Mouse (Mus musculus): ENCODE results near the gene Sirt3.

DNA sequence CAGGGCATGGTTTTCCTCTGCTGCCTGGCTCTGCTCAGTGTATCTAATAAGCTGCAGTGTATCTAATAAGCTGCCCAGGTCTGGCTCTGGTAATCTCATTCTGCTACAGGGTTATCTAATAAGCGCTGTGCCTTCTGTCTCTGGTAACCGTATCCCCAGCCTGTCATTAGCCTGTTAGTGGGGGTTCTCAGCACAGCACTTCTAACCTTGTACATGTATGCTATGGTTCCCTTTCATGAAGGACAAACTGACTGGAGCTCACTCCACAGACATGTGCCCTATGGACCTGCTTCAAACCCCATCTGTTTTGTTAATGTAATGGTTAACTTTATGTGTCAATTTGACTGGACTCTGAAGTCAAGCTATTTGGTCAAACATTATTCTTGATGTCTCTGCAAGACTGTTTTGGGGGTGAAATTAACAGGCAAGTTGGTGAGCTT, 23.6 kb upstream of the Sirt3 start:
- no peak for TF ChIP-seq CTCF (IDR thresholded peaks at IDR 0.05; ENCODE audit: extremely low read depth, insufficient read length, insufficient replicate concordance, low read depth, low read length)
- TF ChIP-seq POLR2A (IDR thresholded peaks at IDR 0.05; ENCODE audit: low read depth, low read length) = no peak

All from small intestine, adult 2 months (tissue).